Mouse (Mus musculus): ENCODE data around the gene Cacfd1. TPM values are rescaled to one million over a fixed set of nuclear protein-coding genes. Genes with fewer than 3 reads are reported as not detected.

Gene Cacfd1
- polyA plus RNA-seq, 1 experiment from 2014 or later: 42.1 TPM

DNA sequence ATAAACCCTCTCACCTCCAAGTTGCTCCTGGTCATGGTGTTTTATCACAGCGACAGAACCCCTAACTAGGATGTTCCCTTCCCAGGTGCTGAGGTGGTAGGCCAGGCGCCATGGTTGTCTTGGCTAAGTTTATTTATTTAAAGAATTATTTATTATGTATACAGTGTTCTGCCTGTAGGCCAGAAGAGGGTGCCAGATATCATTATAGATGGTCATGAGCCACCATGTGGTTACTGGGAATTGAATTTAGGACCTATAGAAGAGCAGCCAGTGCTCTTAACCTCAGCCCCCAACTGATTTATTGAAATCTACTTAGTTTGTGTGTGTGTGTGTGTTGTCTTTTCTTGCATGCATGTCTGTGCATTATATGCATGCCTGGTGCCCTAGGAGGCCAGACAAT is 22.6 kb downstream of the Cacfd1 start:
- Histone ChIP-seq H3K27me3 (replicated peaks; ENCODE audit: insufficient read depth, low read length) (no peaks in the 10 kb centered on the region), H3K9me3 (ENCODE audit: low read length) (no peaks in the 10 kb centered on the region), H3K4me3 (ENCODE audit: low read depth, low read length) (no peak overlapping the region), H3K4me1 (ENCODE audit: insufficient read depth, low read depth, low read length) (no peaks in the 10 kb centered on the region), H3K36me3 (ENCODE audit: insufficient read depth, low read length) (no peaks in the 10 kb centered on the region), H3K4me2 (replicated peaks; ENCODE audit: low read depth, low read length) (no peak overlapping the region), H3K27ac (ENCODE audit: low read length) (no peak overlapping the region), H3K9ac (replicated peaks; ENCODE audit: low read depth) (no peak overlapping the region)
- no peak for DNase-seq (ENCODE audit: low spot score)
- whole genome bisulfite sequencing: 44% methylated on average over 2 of the region's 2 CpGs
- ATAC-seq: no peak
- TF ChIP-seq CTCF (IDR thresholded peaks at IDR 0.05): no peak; the same call in 1 of the 2 replicates
- TF ChIP-seq EP300 (IDR thresholded peaks at IDR 0.05): no peak

DNA sequence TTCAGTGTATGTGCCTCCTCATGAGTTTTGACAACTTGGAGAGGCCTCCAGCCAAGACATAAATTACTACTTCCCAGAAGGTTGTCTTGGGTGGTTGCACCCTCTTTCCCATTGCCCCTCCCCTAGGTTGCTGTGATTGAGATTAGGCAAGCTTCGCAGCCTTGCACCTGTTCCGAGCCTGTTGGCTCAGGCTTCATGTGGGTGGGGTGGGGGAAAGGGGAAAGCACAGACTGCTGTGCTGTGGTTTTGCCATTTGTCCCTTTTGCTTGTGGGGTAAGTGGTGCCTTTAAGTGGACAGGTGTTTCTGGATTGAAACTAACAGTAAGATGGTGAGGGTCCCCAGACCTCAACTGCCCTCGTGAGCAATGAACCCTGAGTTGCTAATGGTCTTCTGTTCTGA is 26.3 kb downstream of the Cacfd1 start:
- Histone ChIP-seq H3K9me3 (ENCODE audit: low read length) (no peaks in the 10 kb centered on the region), H3K27ac (ENCODE audit: low read length) (no peak overlapping the region), H3K27me3 (replicated peaks; ENCODE audit: insufficient read depth, low read length) (no peaks in the 10 kb centered on the region), H3K9ac (replicated peaks; ENCODE audit: low read depth) (no peak overlapping the region), H3K4me3 (ENCODE audit: low read depth, low read length) (no peak overlapping the region), H3K4me2 (replicated peaks; ENCODE audit: low read depth, low read length) (no peak overlapping the region), H3K4me1 (ENCODE audit: insufficient read depth, low read depth, low read length) (no peaks in the 10 kb centered on the region), H3K36me3 (ENCODE audit: insufficient read depth, low read length) (no peaks in the 10 kb centered on the region)
- DNase-seq (ENCODE audit: low spot score): no peak
- WGBS: 68% methylated on average over 3 of the region's 3 CpGs
- ATAC-seq: no peak
- TF ChIP-seq EP300 (IDR thresholded peaks at IDR 0.05) (no peak), CTCF (IDR thresholded peaks at IDR 0.05) (no peak)

DNA sequence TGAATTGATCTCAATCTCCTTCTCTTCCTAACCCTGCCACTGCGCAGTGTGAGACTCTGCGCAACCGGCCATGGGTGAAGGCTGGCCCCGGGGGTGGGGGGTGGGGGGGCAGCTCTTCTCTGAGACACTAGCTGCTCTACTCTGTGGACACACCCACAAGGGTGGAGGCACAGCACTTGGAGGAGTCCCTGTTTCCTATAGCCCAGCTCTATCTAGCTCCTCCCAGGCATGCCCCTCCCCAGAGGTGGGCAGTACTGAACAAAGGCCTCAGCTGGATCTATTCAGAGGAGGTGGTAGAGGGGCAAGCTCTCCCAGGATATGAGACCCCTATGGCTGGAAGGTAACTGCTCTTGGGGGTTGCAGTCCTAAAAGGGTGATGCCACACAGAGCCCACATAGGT is 27.3 kb downstream of the Cacfd1 start:
- H3K4me2 ChIP-seq (replicated peaks; ENCODE audit: low read depth, low read length): no peak overlapping the region
- no peaks in the 10 kb centered on the region for H3K27me3 ChIP-seq (replicated peaks; ENCODE audit: insufficient read depth, low read length)
- TF ChIP-seq CTCF (IDR thresholded peaks at IDR 0.05) (no peak), EP300 (IDR thresholded peaks at IDR 0.05) (no peak)
- DNase-seq (ENCODE audit: low spot score) (no peak), ATAC-seq (no peak)
- no peak overlapping the region for H3K9ac ChIP-seq (replicated peaks; ENCODE audit: low read depth)
- H3K27ac ChIP-seq (ENCODE audit: low read length): no peak overlapping the region
- H3K4me3 ChIP-seq (ENCODE audit: low read depth, low read length): no peak overlapping the region
- no peaks in the 10 kb centered on the region for H3K4me1 ChIP-seq (ENCODE audit: insufficient read depth, low read depth, low read length)
- no peaks in the 10 kb centered on the region for H3K9me3 ChIP-seq (ENCODE audit: low read length)
- H3K36me3 ChIP-seq (ENCODE audit: insufficient read depth, low read length): no peaks in the 10 kb centered on the region
- 58% methylated on average over 4 of the region's 4 CpGs for WGBS

GRCm38 (mm10) chr2:27038596-27038995 is 28.9 kb downstream of the Cacfd1 start:
- H3K9me3 ChIP-seq (ENCODE audit: low read length): no peaks in the 10 kb centered on the region
- 0% methylated on average over 3 of the region's 3 CpGs for WGBS
- no peak overlapping the region for H3K27ac ChIP-seq (ENCODE audit: low read length)
- TF ChIP-seq CTCF (IDR thresholded peaks at IDR 0.05): peak; percentile 96
- TF ChIP-seq EP300 (IDR thresholded peaks at IDR 0.05): no peak
- no peaks in the 10 kb centered on the region for H3K4me1 ChIP-seq (ENCODE audit: insufficient read depth, low read depth, low read length)
- H3K4me3 ChIP-seq (ENCODE audit: low read depth, low read length): no peak overlapping the region
- H3K36me3 ChIP-seq (ENCODE audit: insufficient read depth, low read length): no peaks in the 10 kb centered on the region
- peak; percentile 20 for ATAC-seq
- H3K4me2 ChIP-seq (replicated peaks; ENCODE audit: low read depth, low read length): no peak overlapping the region
- H3K9ac ChIP-seq (replicated peaks; ENCODE audit: low read depth): no peak overlapping the region
- no peaks in the 10 kb centered on the region for H3K27me3 ChIP-seq (replicated peaks; ENCODE audit: insufficient read depth, low read length)
- peak; percentile 76 for DNase-seq (ENCODE audit: low spot score)

GRCm38 (mm10) chr2:27039286-27039685 is 29.6 kb downstream of the Cacfd1 start:
- Histone ChIP-seq H3K9ac (replicated peaks; ENCODE audit: low read depth) (no peak overlapping the region), H3K4me2 (replicated peaks; ENCODE audit: low read depth, low read length) (no peak overlapping the region), H3K4me1 (ENCODE audit: insufficient read depth, low read depth, low read length) (no peaks in the 10 kb centered on the region), H3K36me3 (ENCODE audit: insufficient read depth, low read length) (no peaks in the 10 kb centered on the region), H3K27me3 (replicated peaks; ENCODE audit: insufficient read depth, low read length) (no peaks in the 10 kb centered on the region), H3K9me3 (ENCODE audit: low read length) (no peaks in the 10 kb centered on the region), H3K27ac (ENCODE audit: low read length) (no peak overlapping the region), H3K4me3 (ENCODE audit: low read depth, low read length) (no peak overlapping the region)
- WGBS: 23% methylated on average over 1 of the region's 1 CpGs
- ATAC-seq (no peak), DNase-seq (ENCODE audit: low spot score) (no peak)
- TF ChIP-seq EP300 (IDR thresholded peaks at IDR 0.05) (no peak), CTCF (IDR thresholded peaks at IDR 0.05) (peak; percentile 53)

DNA sequence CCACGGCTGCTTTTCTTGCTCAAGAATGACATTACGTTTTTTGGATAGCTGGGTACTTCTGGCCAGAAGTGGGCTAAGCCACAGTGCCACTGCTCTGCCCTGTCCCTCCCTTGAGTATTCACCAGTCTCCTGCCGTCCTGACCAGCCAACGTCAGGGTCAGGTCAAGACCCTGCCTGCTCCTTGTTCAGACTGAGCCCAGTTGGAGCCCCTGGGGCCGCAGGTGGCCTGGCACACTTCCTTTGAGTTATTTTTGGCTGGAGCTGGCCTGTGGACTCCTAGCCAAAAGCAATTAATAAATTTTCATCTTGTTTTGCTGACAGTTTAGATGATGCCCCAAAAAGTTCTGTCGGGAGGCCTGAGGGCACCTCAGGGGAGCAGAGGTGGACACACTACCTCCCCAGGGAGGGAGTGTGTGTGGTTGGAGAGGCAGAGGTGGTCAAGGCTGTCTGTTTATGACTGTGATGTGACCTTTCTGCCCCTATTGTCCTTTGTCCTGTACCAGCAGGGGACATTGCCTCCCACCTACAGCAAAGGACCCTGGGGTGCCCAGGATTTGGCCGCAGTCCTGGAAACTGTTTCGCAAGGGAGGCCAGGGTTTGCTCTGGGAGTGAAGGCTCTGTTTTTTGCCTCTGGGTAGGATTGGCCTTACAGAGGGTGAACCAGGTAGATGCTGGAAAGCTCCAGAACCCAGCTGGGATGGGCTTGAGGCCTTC is 32.6 kb downstream of the Cacfd1 start:
- no peak overlapping the region for H3K4me3 ChIP-seq (ENCODE audit: low read depth, low read length)
- no peak overlapping the region for H3K9ac ChIP-seq (replicated peaks; ENCODE audit: low read depth)
- no peaks in the 10 kb centered on the region for H3K36me3 ChIP-seq (ENCODE audit: insufficient read depth, low read length)
- WGBS: 68% methylated on average over 8 of the region's 8 CpGs
- TF ChIP-seq EP300 (IDR thresholded peaks at IDR 0.05): no peak
- TF ChIP-seq CTCF (IDR thresholded peaks at IDR 0.05): no peak
- ATAC-seq (no peak), DNase-seq (ENCODE audit: low spot score) (no peak)
- no peaks in the 10 kb centered on the region for H3K4me1 ChIP-seq (ENCODE audit: insufficient read depth, low read depth, low read length)
- no peak overlapping the region for H3K4me2 ChIP-seq (replicated peaks; ENCODE audit: low read depth, low read length)
- no peaks in the 10 kb centered on the region for H3K27me3 ChIP-seq (replicated peaks; ENCODE audit: insufficient read depth, low read length)
- H3K9me3 ChIP-seq (ENCODE audit: low read length): no peaks in the 10 kb centered on the region
- H3K27ac ChIP-seq (ENCODE audit: low read length): no peak overlapping the region

Data from lung, postnatal 0 days (tissue).